Mouse (Mus musculus) retina, postnatal 7 days (tissue): Measurements from ENCODE around the gene Mapk10.
A peak's percentile ranks its signal among the peaks of the same experiment; 100 is the strongest.
"Not testable (repeated sequence)": the region's sequence is repeated elsewhere in the genome, so short reads cannot be mapped to it uniquely, and the experiment has no call there.

ENCODE experiments used
- DNase-seq: peaks from one replicate; pipeline ENCODE4 v3.0.0-alpha.2; 2012; ENCODE audit warnings: low read depth, low spot score

Gene Mapk10

DNA sequence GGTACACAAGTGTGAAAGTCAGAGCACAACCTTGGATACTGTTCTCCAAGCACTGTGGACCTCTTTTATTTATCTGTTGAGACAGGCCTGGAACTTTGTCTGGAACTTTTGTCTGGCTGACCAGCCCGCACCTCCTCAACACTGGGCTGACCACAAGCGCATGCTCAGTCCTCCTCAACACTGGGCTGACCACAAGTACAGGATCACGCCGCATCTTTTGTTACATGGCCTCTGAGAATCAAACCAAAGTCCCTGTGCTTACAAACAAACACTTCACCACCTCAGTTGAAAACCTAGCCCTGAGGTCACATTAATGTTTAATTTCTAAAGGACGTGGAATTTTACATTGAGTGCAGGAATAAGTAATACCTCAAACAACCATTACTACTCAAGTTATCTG is 246.7 kb downstream of the Mapk10 start:
- no peak for DNase-seq

DNA sequence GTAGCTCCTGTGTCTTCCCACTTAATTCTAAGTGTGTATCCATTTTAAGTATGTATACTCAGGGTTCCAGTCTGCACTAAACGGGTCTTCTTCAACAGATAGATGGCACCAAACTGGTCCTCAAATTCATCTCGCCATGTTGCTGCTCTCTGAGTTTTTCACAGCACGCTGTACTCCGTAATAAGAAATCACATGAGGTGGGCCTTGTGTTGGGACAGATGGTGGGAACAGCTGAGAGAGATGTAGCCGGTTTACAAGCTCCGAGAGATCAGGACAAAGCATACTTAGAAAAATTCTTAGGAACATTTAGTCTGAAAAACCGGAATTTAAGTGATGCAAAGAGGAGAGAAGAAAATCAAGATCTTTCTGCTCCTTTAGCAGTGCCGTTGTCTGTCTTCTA is 257.7 kb downstream of the Mapk10 start:
- no peak for DNase-seq

DNA sequence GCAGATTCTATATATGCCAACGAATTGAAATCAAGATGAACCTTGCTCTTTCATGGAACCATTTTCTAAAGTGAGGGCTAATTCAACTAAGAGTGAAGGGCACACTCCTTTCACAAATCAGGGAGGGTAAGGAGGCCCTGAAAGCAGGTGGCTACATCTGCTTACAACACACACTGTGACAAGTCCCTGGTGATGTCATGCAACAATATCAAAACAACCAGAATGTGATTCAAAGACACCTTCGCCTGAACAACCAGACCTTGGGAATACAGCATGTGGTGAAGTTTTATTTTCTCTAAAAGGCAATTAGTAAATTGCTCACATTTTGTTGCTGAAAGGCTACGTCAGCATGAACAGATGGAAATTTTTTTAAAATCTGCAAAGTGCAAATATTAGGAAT is 258.2 kb downstream of the Mapk10 start:
- no peak for DNase-seq

DNA sequence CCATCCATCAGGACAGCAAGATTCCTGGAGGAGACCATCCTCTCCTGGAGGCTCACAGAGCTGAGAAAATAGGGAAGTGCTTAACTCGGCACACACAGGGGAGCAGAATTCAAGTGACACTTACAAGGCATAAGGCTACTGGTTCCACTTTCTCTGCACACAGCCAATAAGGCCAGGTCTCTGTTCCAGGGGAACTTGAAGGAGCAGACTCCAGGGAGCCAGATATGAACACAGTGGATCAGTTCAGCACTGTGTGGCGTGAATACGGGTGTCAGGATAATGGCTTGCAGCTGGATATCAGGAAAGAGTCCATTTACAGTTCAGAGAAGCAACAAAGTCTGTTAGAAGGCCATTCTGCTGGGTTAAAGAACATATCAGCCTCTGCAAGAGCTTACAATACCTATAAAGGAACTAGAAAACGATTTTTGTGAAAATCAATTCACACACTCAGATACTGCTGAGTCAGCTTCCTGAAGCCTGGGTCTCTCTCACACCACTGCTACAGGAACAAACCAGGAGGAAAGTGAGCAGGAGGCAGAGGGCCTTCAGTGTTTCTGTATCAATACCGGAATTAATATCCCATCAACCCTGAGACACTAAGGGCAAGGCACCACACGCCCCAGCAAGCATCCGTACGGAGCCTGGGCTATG is 263.9 kb downstream of the Mapk10 start:
- no peak for DNase-seq

DNA sequence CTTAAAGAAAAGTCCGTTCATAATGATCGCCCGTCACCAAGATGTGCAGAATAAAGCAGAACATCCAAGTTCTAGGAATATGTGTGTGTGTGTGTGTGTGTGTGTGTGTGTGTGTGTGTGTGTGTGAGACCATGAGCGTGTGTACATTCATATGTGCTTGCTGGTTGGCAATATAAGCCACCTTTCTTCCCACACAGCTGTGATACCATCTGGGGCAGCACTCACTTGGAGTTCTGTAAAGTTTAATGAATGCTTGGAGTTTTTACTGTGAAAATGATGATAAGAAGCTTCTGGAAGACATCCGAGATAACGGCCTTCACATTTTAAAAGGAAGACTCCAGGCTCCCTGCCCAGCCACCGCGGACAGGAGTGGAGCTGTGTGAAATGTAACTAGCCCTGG is 264.5 kb downstream of the Mapk10 start:
- no peak for DNase-seq

DNA sequence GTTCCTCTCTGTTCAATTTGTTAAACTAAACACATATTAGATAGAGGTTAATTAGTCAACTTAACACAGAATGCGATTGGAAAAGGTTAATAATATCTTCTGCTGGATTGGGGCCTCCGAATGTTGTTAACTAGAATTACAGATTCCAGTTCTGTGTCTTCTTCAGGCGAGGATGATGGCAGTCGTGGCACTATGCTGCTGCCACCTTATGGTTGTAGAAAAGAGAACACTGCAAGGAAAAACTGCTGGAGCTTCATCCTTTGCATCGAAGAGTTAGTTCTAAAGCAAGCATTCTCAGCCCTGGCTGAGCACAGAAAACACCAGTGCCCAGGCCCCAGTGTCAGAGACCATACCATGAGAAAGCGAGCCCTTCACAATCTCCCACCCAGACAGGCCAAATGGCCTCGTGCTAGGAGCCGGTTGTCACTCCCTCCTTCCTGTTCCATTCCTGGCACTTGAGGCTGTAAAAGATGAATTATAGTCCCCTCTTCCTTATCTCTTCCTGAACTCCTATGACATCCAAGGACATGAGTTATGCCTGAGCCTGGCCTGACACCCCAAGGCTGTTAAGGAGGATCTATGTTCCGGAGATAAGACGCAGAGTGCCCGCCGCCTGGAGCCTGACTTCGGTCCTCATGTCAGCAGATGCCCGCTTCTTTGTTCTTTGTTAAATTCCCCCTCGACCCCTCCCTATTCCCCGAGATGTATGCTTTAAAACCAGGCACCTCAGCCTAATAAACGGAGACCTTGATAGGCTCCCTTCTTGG is 267.1 kb downstream of the Mapk10 start:
- DNase-seq = not testable (repeated sequence)

DNA sequence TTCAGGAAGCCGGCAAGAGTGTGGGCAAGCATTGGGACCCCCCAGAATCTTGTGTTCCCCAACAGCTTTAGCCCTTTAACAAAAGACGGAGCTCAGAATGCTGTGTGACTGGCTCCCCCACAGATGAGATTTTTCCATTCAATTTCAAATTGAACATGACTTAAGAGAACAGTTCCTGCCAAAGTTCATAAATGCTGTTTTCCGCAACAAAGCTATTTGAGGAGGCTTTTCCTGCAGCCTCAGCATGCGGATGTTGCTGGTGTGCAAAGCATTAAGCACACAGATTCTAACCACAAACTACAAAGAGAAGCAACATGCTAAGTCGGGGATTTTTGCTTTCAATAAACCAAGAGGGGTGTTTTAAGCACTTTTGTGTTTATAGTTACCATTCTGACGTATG is 281.0 kb downstream of the Mapk10 start:
- DNase-seq = no peak

DNA sequence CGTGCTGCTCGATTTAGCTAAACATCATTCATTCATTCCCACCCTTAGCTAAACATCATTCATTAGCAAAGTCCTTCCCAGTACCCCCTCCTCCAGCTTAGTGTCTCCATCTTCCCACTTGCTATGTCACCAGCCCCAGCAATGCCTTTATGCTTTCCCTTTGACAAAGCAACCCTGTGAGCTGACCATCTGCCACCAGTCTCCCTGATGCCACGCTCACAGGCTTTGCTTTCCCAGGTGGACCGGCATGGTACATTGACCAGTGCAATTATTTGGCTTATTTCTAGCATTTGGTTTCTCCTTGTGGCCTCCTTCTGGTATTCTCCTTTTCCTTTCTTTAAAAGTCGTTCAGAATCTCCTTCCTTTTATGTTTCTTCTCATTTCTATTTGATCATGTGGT is 284.3 kb downstream of the Mapk10 start:
- DNase-seq = no peak

DNA sequence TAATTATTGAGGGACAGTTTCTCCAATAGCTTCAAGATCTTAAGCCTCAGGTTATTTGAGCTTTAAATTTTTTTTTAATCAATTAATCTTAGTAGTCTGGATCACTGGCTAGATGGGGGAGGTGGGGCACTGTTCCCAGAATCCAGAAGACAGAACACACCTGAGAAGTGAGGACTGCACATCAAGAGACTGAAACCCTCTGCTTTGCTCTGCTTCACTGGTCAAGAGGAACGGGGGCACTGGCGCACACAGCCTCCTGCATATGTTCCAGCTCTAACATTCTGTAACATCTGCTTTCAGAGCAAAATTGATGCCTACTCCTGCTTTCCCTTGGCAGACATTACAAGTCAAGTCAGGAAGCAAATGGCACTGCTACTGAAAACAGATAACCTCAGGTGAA is 290.9 kb downstream of the Mapk10 start:
- DNase-seq = no peak

DNA sequence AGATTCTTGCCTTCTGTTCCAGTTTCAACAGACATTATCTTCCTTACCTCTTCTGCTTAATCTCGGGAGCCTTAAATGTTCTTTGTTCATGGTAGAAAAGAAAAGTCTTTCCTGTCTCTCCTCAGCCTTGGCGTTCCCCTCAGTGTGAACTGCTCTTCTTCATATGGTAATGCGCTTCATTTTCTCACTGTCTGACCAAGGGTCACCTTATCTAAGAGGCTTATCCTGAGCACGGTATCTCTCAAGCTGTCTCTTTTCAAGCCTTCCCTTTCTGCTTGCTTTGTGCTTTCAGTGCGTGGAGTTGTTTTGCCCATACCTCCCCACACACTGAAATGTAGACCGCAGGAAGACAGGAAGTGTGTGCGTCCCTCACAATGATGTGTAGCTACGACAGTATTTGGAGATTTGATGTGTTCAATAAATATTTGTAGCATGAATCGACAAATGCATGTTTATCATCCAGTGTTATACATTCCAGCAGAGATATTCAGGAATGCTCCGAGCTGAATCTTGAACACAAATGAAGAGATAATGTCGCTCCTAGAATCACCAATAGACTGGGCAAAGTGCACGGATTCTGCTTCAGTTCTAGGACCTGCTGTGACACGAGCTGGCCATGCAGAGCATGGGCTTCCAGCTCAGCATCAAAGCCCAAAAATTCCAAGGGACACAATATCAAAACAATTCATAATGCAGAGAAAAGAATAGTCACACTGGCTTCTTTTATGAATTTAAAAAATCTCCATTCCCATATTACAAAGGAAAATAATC is 305.5 kb downstream of the Mapk10 start:
- no peak for DNase-seq

DNA sequence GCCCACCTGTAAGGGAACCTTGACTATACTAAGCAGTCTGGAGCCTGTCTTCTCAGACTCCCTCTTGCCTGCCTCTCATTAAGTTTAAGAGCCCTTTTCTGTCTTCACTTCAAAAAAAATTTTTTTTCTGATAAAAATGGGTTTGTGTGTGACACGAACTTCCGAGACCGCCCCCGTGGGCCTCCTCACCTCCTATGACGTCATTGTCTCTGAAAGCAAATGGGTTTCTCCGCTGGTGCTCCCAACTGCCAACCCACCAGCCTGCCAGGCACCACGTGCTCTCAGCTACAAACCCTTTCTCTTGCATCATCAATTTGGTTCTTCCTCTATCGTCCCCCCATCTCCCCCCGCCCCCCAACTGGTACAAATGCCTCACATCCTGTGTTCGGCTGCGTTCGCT is 307.1 kb downstream of the Mapk10 start:
- no peak for DNase-seq

DNA sequence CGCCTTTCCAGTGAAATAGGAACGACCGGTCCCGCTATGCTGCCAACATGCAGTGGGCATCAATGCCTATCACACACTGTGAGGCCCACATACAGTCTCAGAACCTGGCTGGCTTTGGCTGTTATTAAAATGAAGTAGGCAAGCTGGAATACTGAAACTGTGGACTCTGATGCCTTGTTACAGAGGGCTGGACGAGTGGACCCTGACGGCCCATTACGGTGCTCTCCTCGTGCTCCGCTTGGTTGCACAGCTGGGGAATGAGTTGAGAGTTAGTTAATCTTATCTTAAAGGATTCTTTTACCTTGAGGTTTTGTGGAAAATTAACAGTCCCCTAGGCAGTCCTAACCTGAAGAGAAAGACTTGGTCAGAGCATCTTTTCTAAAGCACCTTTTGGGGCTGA is 307.6 kb downstream of the Mapk10 start:
- DNase-seq = no peak

DNA sequence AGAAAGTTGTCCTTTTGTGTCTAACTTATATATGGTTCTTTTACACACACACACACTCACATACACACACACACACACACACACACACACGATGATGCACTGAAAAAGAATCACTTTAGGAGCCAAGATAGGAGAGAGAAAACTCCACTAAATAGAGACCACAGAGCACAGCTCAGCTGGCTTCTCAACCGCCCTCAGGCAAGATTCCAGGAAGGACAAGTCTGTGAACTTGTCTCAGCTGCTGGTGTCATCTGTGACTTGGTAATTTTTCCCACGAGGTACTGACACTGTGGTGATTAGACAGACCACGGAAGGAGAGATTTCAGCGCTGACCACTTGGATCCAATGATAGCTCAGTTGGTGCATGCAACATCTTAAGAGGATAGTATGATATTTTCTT is 310.0 kb downstream of the Mapk10 start:
- no peak for DNase-seq

DNA sequence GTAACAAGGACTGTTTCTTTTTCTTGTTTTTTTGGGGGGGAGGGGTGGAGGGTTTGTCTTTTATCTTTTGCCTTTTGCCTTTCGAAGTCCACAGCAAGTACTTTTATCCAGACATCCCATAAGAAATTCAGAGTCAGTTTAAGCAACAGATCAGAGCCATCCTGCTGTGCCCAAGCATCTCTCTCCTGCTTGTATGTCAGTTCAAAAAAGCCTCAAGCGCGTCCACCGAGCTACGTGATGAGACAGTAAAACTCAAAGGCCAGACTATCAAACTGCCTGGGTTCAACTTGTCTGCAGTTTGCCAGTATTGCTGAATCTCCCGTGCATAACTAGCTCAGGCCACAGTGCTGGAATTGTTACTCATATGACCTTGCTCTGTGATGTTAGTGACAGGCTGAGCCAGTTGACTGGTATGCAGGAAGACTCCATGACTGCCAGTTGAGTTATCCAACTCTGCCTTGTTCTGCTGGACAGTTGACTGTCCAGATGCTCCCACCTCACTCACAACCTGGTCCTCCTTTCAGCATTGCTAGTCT is 311.4 kb downstream of the Mapk10 start:
- no peak for DNase-seq

DNA sequence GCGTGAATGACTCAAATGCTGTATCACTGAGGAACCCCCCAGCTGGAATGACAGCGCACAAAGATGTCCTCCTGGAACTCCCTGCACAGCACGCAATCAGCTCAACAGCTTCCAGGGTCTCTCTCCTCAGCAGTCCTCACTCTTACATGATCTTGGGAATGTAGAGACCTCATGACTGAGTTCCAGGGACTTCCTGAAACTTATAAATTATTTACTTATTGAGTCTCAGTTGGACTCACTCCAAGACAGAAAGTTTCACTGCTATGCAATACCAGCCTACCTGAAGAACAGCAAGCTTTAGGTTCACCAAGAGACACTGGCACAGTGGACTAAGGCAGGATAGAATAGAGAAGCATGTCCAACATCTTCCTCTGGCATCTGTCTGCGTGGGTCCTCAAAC is 312.8 kb downstream of the Mapk10 start:
- no peak for DNase-seq

DNA sequence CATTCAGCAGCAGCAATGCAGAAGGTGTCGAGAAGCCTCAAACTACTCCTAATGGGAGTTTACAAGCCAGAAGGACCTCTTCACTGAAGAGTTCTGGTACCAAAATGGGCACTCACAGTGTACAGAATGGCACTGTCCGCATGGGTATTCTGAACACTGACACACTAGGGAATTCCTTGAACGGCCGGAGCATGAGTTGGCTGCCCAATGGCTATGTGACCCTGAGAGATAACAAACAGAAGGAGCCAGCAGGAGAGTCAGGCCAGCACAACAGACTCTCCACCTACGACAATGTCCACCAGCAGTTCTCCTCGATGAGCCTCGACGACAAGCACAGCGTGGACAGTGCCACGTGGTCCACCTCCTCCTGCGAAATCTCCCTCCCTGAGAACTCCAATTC is 318.9 kb downstream of the Mapk10 start:
- DNase-seq = no peak

DNA sequence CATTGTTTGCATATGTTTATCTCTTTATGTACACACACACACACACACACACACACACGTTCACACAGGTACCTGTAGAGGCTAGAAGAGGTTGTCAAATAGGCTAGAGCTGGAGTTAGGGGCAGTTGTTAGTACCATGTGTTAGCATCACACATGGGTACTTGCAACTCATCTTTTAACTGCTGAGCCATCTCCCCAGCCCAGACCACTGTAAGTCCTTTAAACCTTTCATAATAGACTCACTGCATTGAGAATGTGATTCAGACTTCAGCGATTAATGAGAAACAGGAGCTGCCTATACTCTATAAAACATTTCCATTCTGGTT is 322.0 kb downstream of the Mapk10 start:
- no peak for DNase-seq

DNA sequence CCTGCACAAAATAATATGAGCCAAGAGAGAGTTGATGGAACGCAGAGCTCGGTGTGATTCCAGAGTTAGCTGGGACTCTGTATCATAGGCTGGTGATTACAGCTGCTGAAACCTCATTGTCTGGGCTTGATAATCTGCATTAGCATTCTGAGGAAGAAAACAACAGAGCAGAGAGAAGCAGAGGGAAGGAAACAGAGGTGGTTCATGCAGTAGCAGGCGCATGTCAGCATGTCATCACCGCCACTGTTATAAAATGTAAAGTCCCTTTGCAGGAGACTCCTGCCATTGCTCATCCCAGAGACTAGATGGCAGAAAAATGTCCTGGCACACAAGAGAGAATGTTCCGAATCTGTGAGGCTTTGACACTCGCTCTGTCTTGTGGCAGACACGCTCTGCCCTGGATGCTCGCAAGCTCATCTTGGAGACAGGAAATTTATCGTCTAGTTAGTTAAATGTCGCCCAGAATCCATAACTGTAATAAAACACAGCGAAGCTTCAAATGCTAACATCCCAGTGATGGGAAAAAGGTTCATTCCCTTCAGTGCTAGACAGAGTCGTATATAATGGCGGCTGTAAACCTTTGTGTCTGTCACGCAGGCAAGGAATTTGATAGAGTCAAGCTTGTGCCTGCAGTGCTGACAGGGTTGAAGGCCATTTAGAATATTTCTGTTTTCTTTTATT is 322.5 kb downstream of the Mapk10 start:
- DNase-seq = no peak

DNA sequence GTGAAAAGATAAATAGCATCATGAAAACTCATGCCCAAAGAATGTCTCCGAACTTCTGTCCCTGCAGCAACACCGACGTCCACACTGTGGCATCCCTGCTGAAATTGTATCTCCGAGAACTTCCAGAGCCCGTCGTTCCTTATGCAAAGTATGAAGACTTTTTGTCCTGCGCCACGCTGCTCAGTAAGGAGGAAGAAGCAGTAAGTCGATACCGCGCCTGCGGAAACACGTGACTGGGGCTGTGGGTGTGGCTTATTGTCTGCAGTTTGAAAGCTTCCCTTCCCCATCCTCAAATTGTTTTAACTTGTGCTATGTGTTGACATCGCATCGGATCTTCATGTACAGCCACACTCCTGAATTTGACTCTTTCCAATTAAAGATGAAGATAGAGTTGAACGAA is 335.5 kb downstream of the Mapk10 start:
- no peak for DNase-seq

DNA sequence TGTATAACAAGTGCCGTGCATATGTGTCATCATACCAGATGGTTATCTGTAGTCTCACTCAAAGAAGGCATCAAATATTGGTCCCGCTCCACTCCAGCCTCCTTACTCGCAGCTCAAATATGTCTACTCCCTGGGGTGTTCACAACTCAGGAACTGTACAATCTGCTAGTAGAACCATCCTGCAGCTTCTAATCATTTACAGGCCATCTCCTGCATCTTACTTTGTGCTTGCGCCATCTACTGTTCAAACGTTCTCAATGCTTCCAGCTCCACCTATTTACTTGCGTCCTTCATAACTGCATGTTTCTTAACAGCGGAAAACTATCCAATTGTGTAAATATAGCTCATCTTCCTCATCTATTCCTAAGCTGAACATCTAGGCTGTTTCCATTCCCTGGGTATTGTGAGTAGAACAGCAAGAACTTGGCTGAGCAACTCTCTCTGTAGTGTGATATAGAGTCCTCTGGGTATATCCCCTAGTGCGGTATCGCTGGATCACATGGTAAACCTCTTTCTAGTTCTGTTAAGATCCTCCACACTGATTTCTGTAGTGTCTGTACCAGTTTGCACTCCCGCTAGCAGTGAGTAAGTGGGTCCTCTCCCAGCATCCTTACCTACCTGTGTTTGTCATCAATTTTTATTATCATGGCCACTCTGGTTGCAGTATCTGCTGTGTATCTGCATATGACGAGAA is 336.4 kb downstream of the Mapk10 start:
- peak; percentile 61 for DNase-seq

DNA sequence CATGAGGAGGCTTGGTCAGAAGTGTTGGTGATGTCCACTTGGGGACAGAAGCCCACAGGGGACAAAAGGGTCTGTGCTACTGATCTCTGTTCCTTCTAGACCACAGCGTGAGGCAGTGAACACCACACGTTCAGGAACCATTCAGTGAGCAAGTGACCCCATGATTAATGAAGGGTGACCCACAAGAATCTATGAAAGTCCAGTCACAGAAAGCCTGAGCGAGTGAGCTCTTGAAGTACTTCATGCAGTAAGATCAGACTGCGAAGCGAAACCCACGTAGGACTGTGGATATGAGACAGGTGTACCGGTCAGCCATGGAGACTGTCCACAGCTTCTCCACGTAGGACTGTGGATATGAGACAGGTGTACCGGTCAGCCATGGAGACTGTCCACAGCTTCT is 338.1 kb downstream of the Mapk10 start:
- not testable (repeated sequence) for DNase-seq

DNA sequence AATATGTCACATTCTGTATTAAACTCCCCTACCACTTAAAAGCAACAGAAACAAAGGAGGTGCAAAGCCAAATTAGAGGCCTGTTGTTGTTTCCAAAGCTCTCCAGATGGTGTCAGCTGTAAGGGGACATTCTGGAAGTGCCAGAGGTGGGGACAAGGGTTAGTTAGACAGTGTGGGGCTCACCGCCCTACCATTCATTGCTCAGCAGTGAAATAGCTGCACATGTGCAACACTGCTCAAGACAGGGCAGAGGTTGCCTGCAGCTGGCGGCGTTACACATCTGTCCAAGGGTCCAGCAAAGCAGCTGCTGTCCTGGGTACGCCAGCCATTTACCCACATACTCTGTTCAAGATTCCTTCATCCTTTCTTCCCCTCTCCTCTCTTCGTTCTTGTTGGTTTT is 342.9 kb downstream of the Mapk10 start:
- no peak for DNase-seq
